Mouse (Mus musculus): ENCODE data around the gene Tmem208.

Gene Tmem208

DNA sequence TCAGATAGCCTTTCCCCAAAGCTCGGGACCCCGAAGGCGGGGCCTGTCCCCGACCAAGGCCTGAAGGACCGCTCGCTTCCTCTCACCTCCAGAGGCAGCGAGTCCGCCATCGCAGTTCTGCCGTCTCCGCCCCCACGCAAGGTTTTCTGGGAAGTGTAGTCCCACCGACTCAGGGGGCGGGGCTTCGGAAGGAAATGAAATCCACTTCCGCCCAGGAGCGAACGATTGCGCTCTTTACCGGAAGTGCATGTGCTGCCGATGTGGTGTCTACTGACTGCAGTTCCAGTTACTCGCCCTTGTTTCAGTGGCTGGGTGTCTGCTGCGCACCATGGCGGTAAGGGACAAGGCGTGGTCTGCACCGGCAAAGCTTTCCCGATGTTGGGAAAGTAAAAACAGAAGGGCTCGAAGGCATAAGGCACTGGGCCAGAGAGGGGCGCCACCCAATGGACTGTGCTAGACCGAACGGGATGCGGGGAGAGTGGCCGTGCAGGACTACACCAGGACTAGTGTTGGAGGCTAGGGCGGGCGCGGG is at the start of gene Tmem208, which contains the start of gene Lrrc29:
TSS of gene Tmem208 (plus strand) at position 214 of the 532 bp plus-strand sequence.
TSS of gene Lrrc29 (minus strand) at position 138 of the 532 bp plus-strand sequence.
- DNase-seq = peak; percentile 99

- DNase-seq = peak; percentile 92 to 95
Measured at GRCm38 (mm10) chr8:105278911-105279334, 47.2 kb upstream of the Tmem208 start.

DNA sequence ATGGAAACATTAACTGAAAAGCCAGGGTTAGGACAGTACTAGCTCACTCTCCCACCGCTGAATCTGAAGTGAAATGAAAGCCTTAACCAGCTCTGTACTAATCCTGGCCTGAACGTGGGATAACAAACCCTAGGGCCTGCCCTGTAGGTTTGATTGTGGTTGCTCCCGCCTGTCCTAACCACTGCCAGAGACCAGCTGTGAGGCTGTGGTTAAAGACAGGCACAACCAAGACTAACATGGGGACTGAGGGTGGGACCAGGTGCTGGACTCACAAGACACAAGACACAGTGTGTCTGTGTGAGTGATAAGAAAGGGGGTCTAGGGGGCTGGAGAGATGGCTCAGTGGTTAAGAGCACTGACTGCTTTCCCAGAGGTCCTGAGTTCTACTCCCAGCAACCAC is 45.6 kb upstream of the Tmem208 start:
- DNase-seq = no peak

DNA sequence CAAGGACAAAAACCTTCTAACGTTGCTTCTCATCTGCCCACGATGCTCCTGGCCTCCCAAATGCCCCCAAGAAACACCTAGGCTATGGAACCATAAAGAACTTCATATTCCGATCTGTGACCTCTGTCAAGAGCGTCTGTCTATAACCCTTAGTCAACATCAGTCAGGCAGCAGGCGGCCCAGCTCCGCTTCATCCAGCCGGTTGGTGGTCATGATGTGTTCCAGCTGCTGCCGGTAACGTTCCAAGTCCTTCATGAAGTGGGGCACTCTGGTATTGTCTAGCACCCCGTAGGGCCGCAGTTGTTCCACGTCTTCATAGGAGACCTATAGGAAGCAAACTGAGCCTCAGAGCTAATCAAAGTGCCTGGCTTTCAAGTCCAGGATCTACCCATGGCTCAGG is 44.3 kb upstream of the Tmem208 start:
- no peak for DNase-seq

DNA sequence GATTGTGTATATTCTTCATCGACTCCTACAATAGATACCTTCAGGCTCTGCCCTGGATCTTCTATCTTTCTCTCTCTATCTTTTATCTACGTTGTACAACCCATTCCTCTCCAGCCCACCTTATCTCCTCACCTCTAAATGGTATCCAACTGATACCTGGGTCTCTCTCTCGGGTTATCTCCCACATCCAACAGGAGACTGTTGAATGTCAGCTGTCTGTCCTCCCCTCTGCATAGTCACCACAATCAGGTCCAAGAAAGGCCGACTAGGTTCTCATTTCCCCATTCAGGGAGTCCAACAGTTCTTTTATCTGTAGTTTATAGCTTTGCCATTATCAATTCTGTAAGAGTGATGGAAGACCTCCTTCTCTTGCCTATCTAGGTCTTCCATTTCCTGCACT is 43.9 kb upstream of the Tmem208 start:
- DNase-seq = no peak

DNA sequence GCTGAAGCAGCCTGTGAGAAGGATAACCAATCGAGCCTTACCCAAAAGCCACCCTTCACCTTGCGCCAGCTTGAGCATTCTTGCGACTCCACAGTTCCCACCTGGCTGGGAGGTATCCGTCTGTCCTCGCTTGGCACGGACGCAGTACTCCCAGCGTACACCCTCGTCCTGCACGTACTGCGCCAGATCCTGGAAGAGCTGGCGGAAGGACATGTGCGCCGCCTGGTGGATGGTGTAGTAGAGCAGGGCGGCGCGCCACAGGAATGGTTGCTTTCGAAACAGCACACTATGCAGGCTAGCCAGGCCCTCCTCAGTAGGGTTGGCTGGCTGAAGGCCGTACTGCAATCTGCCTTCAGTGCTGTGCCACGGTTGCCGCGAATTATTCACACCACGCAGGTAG is 43.1 kb upstream of the Tmem208 start:
- peak; percentile 70 to 81 for DNase-seq

DNA sequence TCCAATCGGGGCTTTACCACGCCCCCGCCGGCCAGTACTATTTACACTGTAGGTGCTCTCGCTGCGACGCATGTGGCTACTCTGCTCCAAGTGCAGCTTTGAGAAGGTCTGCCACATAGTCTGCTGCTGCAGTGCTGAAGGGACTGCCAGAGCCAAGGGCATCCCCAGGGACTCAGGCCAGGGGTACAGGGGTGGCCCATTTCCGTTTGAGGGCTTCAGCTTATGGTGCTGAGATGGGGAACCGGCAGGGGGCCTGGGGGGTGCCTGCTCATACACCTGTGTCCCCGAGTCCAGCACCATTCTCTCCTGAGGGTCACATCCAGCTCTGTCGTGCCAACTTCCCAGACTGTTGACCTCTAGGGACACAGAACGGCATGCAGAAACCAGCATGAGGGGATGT is 40.6 kb upstream of the Tmem208 start:
- DNase-seq = peak in 1 of 2 experiments; percentile 47

DNA sequence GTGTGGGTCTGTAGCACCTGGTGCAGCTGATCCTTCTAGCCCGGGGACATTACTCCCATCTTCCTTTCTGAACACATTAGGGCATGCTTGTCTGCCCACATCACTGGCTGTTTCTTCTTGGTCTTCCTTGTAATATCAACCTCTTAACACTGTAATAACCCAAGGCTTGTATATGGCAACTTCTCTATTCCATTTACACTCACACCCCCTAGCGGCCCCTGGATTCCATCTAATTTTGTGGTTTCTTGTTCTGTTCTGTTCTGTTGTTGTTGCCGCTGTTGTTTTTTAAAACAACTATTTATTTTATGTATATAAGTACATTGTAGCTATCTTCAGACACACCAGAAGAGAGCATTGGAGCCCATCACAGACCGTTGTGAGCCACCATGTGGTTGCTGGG is 39.2 kb upstream of the Tmem208 start:
- no peak for DNase-seq

GRCm38 (mm10) chr8:105288231-105288630 is 37.9 kb upstream of the Tmem208 start:
- DNase-seq = no peak

DNA sequence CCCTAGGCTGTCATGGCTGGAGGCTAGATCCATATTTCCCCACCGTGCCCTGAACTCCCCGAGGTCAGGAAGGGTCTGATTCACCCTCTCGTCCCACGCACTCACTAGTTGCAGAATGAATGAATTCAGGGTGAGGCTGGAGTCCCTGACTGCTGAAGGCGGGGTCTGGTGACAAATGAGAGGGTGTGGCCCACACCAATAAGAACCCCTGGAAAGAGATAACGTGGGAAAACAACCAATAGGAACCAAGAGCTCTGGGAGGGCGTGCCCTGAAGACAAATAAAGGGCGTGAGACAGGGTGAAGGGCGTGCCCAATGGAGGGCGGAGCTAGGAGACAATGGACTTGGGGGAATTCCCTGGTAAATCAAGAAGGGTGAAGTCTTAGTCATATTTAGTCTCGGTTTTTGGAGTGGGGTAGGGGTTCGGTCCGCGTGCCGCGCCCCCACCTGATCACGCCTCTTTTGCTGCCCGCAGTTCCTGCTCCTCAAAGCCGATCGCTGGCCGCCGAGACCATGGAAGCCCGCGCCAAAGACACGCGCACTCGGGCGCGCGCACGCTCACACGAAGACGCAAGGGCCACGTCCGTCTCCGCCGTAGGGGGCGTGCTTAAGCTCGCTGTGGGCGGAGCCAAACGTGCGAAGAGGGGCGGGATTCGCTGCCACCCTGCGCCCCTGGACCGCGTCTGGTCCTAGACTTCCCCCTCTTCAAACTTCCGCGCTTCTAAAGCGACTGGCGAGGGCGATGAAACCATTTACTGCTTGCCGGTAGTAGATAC is 37.0 kb upstream of the Tmem208 start:
- peak; percentile 99 for DNase-seq

GRCm38 (mm10) chr8:105289805-105290460 is 36.2 kb upstream of the Tmem208 start, which contains the start of gene 4931428F04Rik:
Gene 4931428F04Rik, minus strand, starts transcription at chr8:105289864.
- DNase-seq = peak; percentile 75 to 83

- peak; percentile 96 to 99 for DNase-seq
Measured at GRCm38 (mm10) chr8:105290554-105291314, 35.4 kb upstream of the Tmem208 start.

- DNase-seq = peak in 1 of 2 experiments; percentile 50
Measured at GRCm38 (mm10) chr8:105291364-105291763, 34.8 kb upstream of the Tmem208 start.

- DNase-seq = peak in 1 of 2 experiments; percentile 39
Measured at GRCm38 (mm10) chr8:105291802-105292201, 34.4 kb upstream of the Tmem208 start.

- peak in 1 of 2 experiments; percentile 36 for DNase-seq
Measured at GRCm38 (mm10) chr8:105292471-105292870, 33.7 kb upstream of the Tmem208 start.

- peak; percentile 79 to 91 for DNase-seq
Measured at GRCm38 (mm10) chr8:105293405-105293804, 32.7 kb upstream of the Tmem208 start.

- no peak for DNase-seq
Measured at GRCm38 (mm10) chr8:105294776-105295175, 31.4 kb upstream of the Tmem208 start.

DNA sequence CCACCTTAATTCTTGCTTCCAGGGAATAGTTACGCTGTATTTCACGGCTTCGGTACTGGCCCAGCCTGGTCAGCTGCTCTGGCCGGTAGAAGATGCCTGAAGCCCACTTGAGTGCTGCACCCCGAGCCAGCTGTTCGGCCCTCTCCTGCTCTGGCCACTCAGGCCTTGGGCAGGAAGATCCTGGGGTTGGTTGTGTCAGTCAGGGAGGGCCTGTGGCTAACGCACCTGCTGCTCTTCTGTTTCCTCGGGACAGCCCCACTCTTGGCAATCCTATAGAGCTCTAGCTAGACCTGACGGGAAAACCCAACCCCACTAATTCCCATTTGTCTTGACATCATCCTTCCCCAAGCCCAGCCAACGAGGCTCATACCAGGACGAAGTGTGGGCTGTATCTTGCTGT is 30.9 kb upstream of the Tmem208 start:
- no peak for DNase-seq

DNA sequence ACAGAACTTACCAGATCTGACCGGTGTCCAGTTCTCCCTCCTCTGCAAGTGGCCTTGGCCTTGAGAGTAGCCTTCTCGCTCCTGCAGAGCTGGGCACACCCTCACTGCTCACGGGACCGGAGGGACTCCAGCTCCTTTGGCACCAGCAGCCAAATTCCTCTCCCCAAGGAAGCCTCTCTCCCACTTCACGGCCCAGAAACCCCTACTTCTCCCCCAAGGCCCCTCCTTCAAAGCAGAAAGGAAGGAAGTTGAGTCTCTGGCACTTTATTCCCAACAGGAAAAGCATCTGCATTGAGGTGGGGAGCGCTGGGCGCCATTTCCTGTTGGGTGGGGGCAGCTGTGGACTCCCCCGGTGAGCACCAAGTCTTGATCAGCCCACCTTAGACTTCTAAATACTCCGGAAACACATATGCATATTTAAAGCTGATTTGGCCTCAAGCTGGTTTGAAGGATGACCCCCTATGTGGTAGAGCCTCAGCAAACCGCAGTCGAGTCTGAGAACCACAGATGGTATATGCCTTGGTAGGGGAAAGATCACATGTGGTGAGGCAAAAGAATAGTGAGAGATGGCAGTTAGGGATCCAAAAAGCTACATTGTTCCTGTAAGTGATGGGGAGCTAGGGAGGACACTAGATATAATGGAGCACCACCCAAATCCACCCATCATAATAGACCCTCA is 30.1 kb upstream of the Tmem208 start, which contains the start of gene Exoc3l:
TSS of gene Exoc3l (minus strand) at position 207 of the 679 bp plus-strand sequence.
- no peak for DNase-seq

GRCm38 (mm10) chr8:105297511-105298192 is 28.5 kb upstream of the Tmem208 start, which contains the start of gene E2f4:
Gene E2f4, plus strand, starts transcription at chr8:105297663.
- DNase-seq = peak; percentile 93
